Mouse (Mus musculus) heart, postnatal 0 days (tissue): ENCODE results near the gene Ppm1g.

Experiments
- CTCF ChIP-seq: IDR thresholded peaks from 2 replicates; pipeline ENCODE4 v1.5.1; 2016; ENCODE audit warnings: antibody characterized with exemption, control low read depth, low read depth
- EP300 ChIP-seq: IDR thresholded peaks from 2 replicates; pipeline ENCODE4 v1.6.1; 2016; ENCODE audit warnings: antibody characterized with exemption, low read depth

DNA sequence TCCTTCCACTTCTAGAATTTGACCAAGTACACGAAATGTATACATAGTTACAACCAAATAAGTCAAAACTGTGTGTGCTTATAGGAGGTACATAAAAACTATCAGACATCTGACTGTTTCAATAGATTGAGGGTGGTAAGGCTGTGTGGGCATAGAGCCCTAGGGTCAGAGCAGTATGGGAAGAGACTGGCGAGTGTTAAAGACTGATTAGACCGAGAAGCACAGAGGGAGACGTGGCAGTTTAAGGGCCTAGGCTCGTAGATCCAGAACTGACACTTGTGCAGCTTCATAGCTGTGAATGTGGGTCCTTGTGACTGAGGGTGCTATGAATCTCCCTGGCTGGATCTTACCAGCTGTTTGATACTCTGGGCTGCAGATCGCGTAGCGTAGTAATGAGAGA, 34.4 kb upstream of the Ppm1g start:
- TF ChIP-seq CTCF (no peak), EP300 (no peak)
